Mouse (Mus musculus): ENCODE data around the gene 1700113H08Rik. TPM values are rescaled to one million over a fixed set of nuclear protein-coding genes. Genes with fewer than 3 reads are reported as not detected.

Gene 1700113H08Rik
- polyA plus RNA-seq, 1 experiment from 2014 or later, result 0.28 TPM

GRCm38 (mm10) chr10:87037062-87037461 is 20.8 kb upstream of the 1700113H08Rik start:
- H3K4me2 ChIP-seq (replicated peaks), result peak overlapping the region; percentile 30
- H3K4me3 ChIP-seq (replicated peaks), result no peak overlapping the region
- no peaks in the 10 kb centered on the region for H3K27me3 ChIP-seq
- H3K36me3 ChIP-seq, result no peaks in the 10 kb centered on the region
- 0 out of 2 replicates have a peak, but pooled peaks have one; percentile 57 for ATAC-seq
- no peak overlapping the region for H3K9ac ChIP-seq (replicated peaks)
- H3K27ac ChIP-seq, result no peak overlapping the region
- H3K4me1 ChIP-seq (replicated peaks), result peaks cover 26% of the 10 kb centered on the region
- no peaks in the 10 kb centered on the region for H3K9me3 ChIP-seq
- WGBS, result 15% methylated on average over 5 of the region's 5 CpGs

DNA sequence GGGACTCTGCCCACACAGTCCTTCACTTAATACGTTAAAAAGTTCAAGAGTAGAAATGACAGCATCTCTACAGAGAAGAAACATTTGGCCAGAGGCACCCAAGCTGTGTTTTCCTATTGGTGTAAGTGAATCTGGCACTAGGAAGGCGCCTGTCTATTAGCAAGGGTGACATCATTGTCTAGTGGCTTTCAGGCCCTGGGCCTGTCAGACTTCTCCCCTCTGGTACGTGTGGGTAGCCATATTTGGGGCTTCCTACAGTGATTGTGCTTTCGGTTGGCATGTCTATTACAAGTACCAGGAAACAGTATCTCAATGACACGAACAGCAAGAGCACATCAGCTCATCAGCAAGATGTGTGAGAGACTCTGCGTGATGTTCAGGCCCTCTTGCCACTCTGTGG is 18.5 kb upstream of the 1700113H08Rik start:
- Histone ChIP-seq H3K27ac (no peak overlapping the region), H3K4me2 (replicated peaks) (no peak overlapping the region), H3K36me3 (no peaks in the 10 kb centered on the region), H3K4me3 (replicated peaks) (no peak overlapping the region), H3K4me1 (replicated peaks) (peaks cover 26% of the 10 kb centered on the region), H3K9me3 (no peaks in the 10 kb centered on the region), H3K27me3 (no peaks in the 10 kb centered on the region), H3K9ac (replicated peaks) (no peak overlapping the region)
- 85% methylated on average over 6 of the region's 6 CpGs for whole genome bisulfite sequencing
- ATAC-seq, result no peak

- Histone ChIP-seq H3K9ac (replicated peaks) (no peak overlapping the region), H3K4me1 (replicated peaks) (peaks cover 26% of the 10 kb centered on the region), H3K4me3 (replicated peaks) (no peak overlapping the region), H3K9me3 (no peaks in the 10 kb centered on the region), H3K4me2 (replicated peaks) (no peak overlapping the region), H3K27me3 (no peaks in the 10 kb centered on the region), H3K27ac (no peak overlapping the region), H3K36me3 (no peaks in the 10 kb centered on the region)
- 83% methylated on average over 3 of the region's 3 CpGs for WGBS
- no peak for ATAC-seq
Observed at GRCm38 (mm10) chr10:87039800-87040199, 18.0 kb upstream of the 1700113H08Rik start.

DNA sequence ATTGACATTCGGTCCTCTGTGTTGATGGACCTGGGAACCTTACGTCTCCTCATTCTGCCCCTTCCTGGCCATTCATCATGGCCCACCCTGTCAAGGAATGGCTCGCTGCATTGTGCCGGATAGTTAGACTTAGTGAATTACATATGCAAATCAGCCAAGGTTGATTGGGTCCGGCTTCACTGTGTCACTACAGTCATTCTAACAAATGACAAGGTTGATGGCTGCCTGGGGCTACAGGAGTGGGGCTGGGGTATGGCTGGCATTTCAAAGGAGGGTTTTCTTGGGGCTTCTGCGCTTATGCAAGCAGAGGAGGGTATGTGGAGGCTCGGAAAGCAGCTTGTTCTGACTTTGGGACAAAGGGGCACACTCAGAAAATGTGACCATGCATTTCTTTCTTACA is 16.6 kb upstream of the 1700113H08Rik start:
- 70% methylated on average over 7 of the region's 7 CpGs for WGBS
- ATAC-seq, result no peak

GRCm38 (mm10) chr10:87045273-87045672 is 12.6 kb upstream of the 1700113H08Rik start:
- no peak for ATAC-seq
- H3K4me1 ChIP-seq (replicated peaks), result peaks cover 22% of the 10 kb centered on the region
- H3K4me3 ChIP-seq (replicated peaks), result no peak overlapping the region
- H3K9me3 ChIP-seq, result 0 out of 2 replicates have a peak, but pooled peaks cover 2% of the 10 kb centered on the region
- no peaks in the 10 kb centered on the region for H3K36me3 ChIP-seq
- no peak overlapping the region for H3K4me2 ChIP-seq (replicated peaks)
- no peak overlapping the region for H3K27ac ChIP-seq
- no peak overlapping the region for H3K9ac ChIP-seq (replicated peaks)
- H3K27me3 ChIP-seq, result no peaks in the 10 kb centered on the region
- WGBS, result 69% methylated on average over 3 of the region's 3 CpGs

More for the DNA sequence above, 16.6 kb upstream of the 1700113H08Rik start:
- H3K4me1 ChIP-seq (replicated peaks), result peaks cover 28% of the 10 kb centered on the region
- H3K4me3 ChIP-seq (replicated peaks), result no peak overlapping the region
- H3K9me3 ChIP-seq, result no peaks in the 10 kb centered on the region
- H3K27me3 ChIP-seq, result no peaks in the 10 kb centered on the region
- H3K36me3 ChIP-seq, result no peaks in the 10 kb centered on the region
- no peak overlapping the region for H3K4me2 ChIP-seq (replicated peaks)
- H3K9ac ChIP-seq (replicated peaks), result no peak overlapping the region
- H3K27ac ChIP-seq, result no peak overlapping the region

DNA sequence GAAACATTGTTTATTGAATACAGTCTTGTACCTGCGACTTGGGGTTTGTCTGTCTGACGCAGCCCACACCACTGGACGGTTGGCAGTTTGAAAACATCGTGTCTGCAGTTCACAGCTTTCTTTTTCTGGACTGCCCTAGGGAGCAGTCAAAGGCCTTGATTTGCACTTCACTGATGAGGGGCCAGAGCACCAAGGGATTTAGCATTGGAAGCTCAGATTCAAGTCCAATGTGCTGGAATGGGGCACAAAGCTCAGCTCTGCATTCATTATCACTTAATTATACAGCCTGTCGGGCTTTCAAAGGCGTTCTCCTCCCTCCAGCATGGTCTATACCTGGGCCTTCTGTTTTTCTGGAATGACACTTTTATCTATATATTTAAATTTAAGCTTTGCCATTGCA is 11.4 kb upstream of the 1700113H08Rik start:
- ATAC-seq, result peak; percentile 84
- 4% methylated on average over 6 of the region's 6 CpGs for WGBS
- H3K27ac ChIP-seq, result peak overlapping the region; percentile 31

DNA sequence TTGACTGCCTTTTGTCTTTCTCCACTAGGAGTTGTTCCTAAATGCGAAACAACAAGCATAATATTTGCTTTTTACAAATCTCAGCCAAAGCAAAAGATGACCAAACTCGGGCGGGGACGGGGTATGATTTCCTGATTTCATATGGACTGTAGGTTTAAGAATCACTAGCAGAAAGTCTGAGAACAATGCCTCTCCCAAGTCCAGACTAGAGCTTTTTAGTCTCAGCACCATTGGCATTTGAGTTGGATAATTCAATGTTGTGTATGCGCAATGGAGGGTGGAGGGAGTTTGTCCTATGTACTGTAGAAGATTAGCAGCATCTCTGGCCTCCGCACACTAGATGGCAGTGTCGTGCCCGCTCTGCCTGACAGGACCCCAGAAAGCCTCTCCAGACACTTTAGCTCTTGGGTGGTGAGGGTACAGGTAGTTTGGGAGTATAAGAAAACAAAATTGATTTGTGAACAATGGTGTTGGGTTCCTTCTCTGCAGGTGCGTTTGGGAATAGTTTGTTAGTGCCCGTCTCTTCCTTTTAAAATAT is 10.8 kb upstream of the 1700113H08Rik start:
- Histone ChIP-seq H3K27ac (peak overlapping the region; percentile 31; the same call in 1 of the 2 replicates), H3K9ac (replicated peaks) (no peak overlapping the region), H3K4me2 (replicated peaks) (no peak overlapping the region), H3K27me3 (no peaks in the 10 kb centered on the region), H3K9me3 (0 out of 2 replicates have a peak, but pooled peaks cover 2% of the 10 kb centered on the region), H3K4me1 (replicated peaks) (peaks cover 22% of the 10 kb centered on the region), H3K4me3 (replicated peaks) (no peak overlapping the region), H3K36me3 (no peaks in the 10 kb centered on the region)
- ATAC-seq, result 0 out of 2 replicates have a peak, but pooled peaks have one; percentile 17
- whole genome bisulfite sequencing, result 82% methylated on average over 10 of the region's 10 CpGs

More for the DNA sequence above, 11.4 kb upstream of the 1700113H08Rik start:
- Histone ChIP-seq H3K4me3 (replicated peaks) (no peak overlapping the region), H3K9me3 (0 out of 2 replicates have a peak, but pooled peaks cover 2% of the 10 kb centered on the region), H3K27me3 (no peaks in the 10 kb centered on the region), H3K4me2 (replicated peaks) (no peak overlapping the region), H3K9ac (replicated peaks) (no peak overlapping the region), H3K36me3 (no peaks in the 10 kb centered on the region), H3K4me1 (replicated peaks) (peaks cover 22% of the 10 kb centered on the region)

GRCm38 (mm10) chr10:87049179-87049578 is 8.7 kb upstream of the 1700113H08Rik start:
- H3K4me2 ChIP-seq (replicated peaks), result no peak overlapping the region
- H3K9me3 ChIP-seq, result 0 out of 2 replicates have a peak, but pooled peaks cover 2% of the 10 kb centered on the region
- H3K9ac ChIP-seq (replicated peaks), result no peak overlapping the region
- no peak overlapping the region for H3K4me3 ChIP-seq (replicated peaks)
- 74% methylated on average over 3 of the region's 3 CpGs for WGBS
- ATAC-seq, result no peak
- H3K27ac ChIP-seq, result no peak overlapping the region
- no peaks in the 10 kb centered on the region for H3K27me3 ChIP-seq
- H3K36me3 ChIP-seq, result no peaks in the 10 kb centered on the region
- H3K4me1 ChIP-seq (replicated peaks), result peaks cover 22% of the 10 kb centered on the region

GRCm38 (mm10) chr10:87051714-87052113 is 6.1 kb upstream of the 1700113H08Rik start:
- Histone ChIP-seq H3K9ac (replicated peaks) (no peak overlapping the region), H3K36me3 (no peaks in the 10 kb centered on the region), H3K4me2 (replicated peaks) (no peak overlapping the region), H3K27me3 (0 out of 2 replicates have a peak, but pooled peaks cover 3% of the 10 kb centered on the region), H3K4me3 (replicated peaks) (no peak overlapping the region), H3K27ac (no peak overlapping the region), H3K4me1 (replicated peaks) (peaks cover 3% of the 10 kb centered on the region), H3K9me3 (0 out of 2 replicates have a peak, but pooled peaks cover 2% of the 10 kb centered on the region)
- ATAC-seq, result no peak
- WGBS, result 61% methylated on average over 4 of the region's 4 CpGs

DNA sequence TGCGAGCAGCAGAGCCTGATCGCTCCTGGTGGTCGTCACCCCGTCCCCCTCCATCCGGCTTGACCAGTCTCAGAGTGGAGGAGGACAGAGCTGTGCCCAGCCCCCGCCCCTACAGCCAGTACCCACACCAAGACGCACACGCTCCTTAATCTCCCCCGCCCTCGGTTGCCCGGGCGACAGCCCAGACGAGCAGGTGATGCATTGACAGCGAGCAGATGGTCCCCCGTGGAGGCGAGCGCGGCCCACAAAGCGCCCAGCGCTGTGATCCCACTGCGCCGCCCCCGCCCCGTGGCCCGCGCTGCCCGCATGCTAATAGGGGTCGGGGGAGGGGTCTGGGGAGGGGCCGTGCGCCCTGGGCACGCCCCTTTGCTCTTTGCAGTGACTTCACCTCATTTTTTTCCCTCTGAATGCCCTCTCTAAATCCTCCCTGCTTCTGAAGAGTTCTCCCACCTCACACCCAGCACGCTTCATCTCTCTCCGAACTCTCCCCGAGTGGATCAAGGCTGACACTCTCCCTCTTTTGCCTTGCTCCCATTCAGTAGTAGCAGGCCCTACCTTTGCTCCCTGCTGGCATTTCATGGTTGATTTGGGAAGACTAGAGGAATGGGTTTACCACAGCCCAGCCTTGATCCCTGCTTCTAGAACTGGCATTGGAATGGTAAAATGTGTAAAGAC is 543 bp downstream of the 1700113H08Rik start:
- Histone ChIP-seq H3K4me2 (replicated peaks) (peak overlapping the region; percentile 64), H3K27ac (peak overlapping the region; percentile 89), H3K36me3 (no peaks in the 10 kb centered on the region), H3K4me1 (replicated peaks) (peaks cover 28% of the 10 kb centered on the region), H3K4me3 (replicated peaks) (peak overlapping the region; percentile 41), H3K9me3 (no peaks in the 10 kb centered on the region), H3K9ac (replicated peaks) (peak overlapping the region; percentile 62), H3K27me3 (0 out of 2 replicates have a peak, but pooled peaks cover 3% of the 10 kb centered on the region)
- WGBS, result 1% methylated on average over 34 of the region's 34 CpGs
- ATAC-seq, result peak; percentile 97

GRCm38 (mm10) chr10:87058926-87059325 is 1.1 kb downstream of the 1700113H08Rik start:
- peak overlapping the region; percentile 64 for H3K4me2 ChIP-seq (replicated peaks)
- H3K27me3 ChIP-seq, result 0 out of 2 replicates have a peak, but pooled peaks cover 3% of the 10 kb centered on the region
- peaks cover 28% of the 10 kb centered on the region for H3K4me1 ChIP-seq (replicated peaks)
- no peaks in the 10 kb centered on the region for H3K9me3 ChIP-seq
- H3K36me3 ChIP-seq, result no peaks in the 10 kb centered on the region
- peak overlapping the region; percentile 41 for H3K4me3 ChIP-seq (replicated peaks)
- H3K27ac ChIP-seq, result peak overlapping the region; percentile 89
- 4% methylated on average over 7 of the region's 9 CpGs for WGBS
- peak overlapping the region; percentile 62; the same call in 1 of the 2 replicates for H3K9ac ChIP-seq (replicated peaks)
- peak; percentile 75 for ATAC-seq

DNA sequence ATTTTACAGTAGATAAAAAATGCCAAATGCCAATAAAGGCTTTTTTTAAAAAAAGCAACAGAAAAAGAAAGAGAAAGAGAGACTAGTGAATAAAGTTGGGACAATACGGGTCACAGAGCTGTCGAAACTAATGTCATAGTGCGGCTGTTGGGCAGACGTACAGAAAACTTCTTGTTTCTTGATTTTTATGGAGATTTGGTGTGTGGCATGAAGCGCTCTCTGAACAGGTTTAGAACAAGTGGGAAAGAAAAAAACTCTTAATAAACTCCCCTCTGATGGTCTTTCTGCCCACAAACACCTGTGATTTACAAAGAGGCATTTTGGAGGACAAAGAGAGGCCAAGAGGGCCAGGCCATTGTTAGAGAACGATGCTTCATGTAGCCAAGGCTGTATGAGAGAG is 1.6 kb downstream of the 1700113H08Rik start:
- peak overlapping the region; percentile 70 for H3K27ac ChIP-seq
- no peak overlapping the region for H3K4me3 ChIP-seq (replicated peaks)
- no peak for ATAC-seq
- peaks cover 28% of the 10 kb centered on the region for H3K4me1 ChIP-seq (replicated peaks)
- H3K9ac ChIP-seq (replicated peaks), result no peak overlapping the region
- H3K36me3 ChIP-seq, result no peaks in the 10 kb centered on the region
- 0 out of 2 replicates have a peak, but pooled peaks cover 3% of the 10 kb centered on the region for H3K27me3 ChIP-seq
- no peaks in the 10 kb centered on the region for H3K9me3 ChIP-seq
- 16% methylated on average over 6 of the region's 6 CpGs for WGBS
- H3K4me2 ChIP-seq (replicated peaks), result no peak overlapping the region

Measured in midbrain, embryonic 13.5 days (tissue).